Mouse (Mus musculus): ENCODE data around the gene Manbal.

GRCm38 (mm10) chr2:157395371-157395770 lies 28.0 kb downstream of the Manbal start:
- no peak for TF ChIP-seq POLR2A (IDR thresholded peaks at IDR 0.05; ENCODE audit: insufficient read depth, low read depth, low read length)
- TF ChIP-seq CTCF (IDR thresholded peaks at IDR 0.05; ENCODE audit: insufficient read depth, low read depth, low read length): no peak
